Mouse (Mus musculus) neural tube, embryonic 14.5 days (tissue): Measurements from ENCODE around the gene Iqcd. TPM values are rescaled to one million over a fixed set of nuclear protein-coding genes. Genes with fewer than 3 reads are reported as not detected.

Source experiments
- ATAC-seq: fragments of 200-750 bp; cut with Nextera tagmentation; 2 replicates; pipeline ENCODE4 v1.8.0; 2017; ENCODE audit warnings: low read depth, mild to moderate bottlenecking, moderate TSS enrichment, moderate library complexity
- H3K27ac ChIP-seq: fragments of 300-500 bp; sonication (generic); 2 replicates; pipeline ENCODE4 v1.5.1; 2014; ENCODE audit warnings: low read depth, mild to moderate bottlenecking, control low read depth, low read length, moderate library complexity, mixed read lengths
- H3K27me3 ChIP-seq: fragments of 300-500 bp; sonication (generic); 2 replicates; pipeline ENCODE4 v1.6.1; 2014; ENCODE audit warnings: low read length; ENCODE audit not compliant: control insufficient read depth, insufficient read depth
- H3K36me3 ChIP-seq: fragments of 300-500 bp; sonication (generic); 2 replicates; pipeline ENCODE4 v1.6.1; 2014; ENCODE audit warnings: low read length, mixed read lengths; ENCODE audit not compliant: control insufficient read depth, insufficient read depth
- H3K4me1 ChIP-seq: fragments of 300-500 bp; sonication (generic); 2 replicates; pipeline ENCODE4 v1.6.1; 2014; ENCODE audit warnings: low read length; ENCODE audit not compliant: control insufficient read depth, insufficient read depth
- H3K4me2 ChIP-seq: fragments of 300-500 bp; sonication (generic); 2 replicates; pipeline ENCODE4 v1.6.1; 2014; ENCODE audit warnings: mild to moderate bottlenecking, low read depth, low read length, control low read depth
- H3K4me3 ChIP-seq: fragments of 300-500 bp; sonication (generic); 2 replicates; pipeline ENCODE4 v1.5.1; 2014; ENCODE audit warnings: low read depth, low read length, control low read depth, mixed read lengths
- H3K9ac ChIP-seq: fragments of 300-500 bp; sonication (generic); replicated peaks from 2 replicates; pipeline ENCODE4 v1.6.1; 2014; ENCODE audit warnings: low read depth, mild to moderate bottlenecking, control low read depth, low read length, mixed read lengths
- H3K9me3 ChIP-seq: fragments of 300-500 bp; sonication (generic); 2 replicates; pipeline ENCODE4 v1.6.1; 2016; ENCODE audit warnings: low read length; ENCODE audit not compliant: control insufficient read depth
- WGBS: fragments of 180-500 bp; shearing (Covaris S2); extraction: QIAGEN DNeasy Blood & Tissue Kit; methylation state at CpG from one replicate; pipeline ENCODE4 v1.1.7; 2014; 5-methylcytosine and 5-hydroxymethylcytosine counted together
- polyA plus RNA-seq: library from polyadenylated mRNA; unstranded; fragments of >200 nt; fragmentation: Nextera tagmentation; extraction: Ambion mirVana; gene quantifications from 2 replicates; pipeline ENCODE4 v1.2.1, GENCODE M21; 2014

Gene Iqcd
- polyA plus RNA-seq, 1 experiment from 2014 or later = 1.3 TPM

DNA sequence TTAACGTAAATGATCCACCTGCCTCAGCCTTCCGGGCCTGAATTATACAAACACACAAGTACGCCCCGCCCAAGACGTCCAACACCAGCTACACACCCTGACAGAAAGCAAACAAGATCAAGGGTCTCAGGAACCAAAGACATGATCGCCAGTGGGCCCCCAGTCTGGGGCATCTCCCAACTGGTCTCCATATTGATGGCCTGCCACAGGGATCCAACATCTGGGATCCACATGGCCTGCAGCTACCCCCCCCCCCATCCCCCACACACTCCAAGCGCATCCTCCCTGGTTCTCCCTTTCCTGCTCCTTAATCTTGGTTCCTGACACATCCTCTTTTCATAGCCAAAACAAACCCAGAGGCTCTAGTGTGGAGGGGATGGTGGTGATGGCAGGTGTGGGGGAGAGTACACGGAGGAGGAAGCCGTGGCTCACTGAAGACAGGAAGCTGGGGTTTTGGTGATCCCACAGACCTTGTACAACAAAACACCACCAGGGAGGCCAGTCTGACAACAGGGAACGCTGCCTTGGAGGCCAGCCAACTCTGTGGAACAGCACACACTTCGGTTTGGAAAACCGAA is 10.2 kb upstream of the Iqcd start:
- ATAC-seq = no peak
- Histone ChIP-seq H3K36me3 (peaks cover 2% of the 10 kb centered on the region; the same call in 1 of the 2 replicates), H3K4me2 (no peak overlapping the region), H3K4me1 (peaks cover 29% of the 10 kb centered on the region), H3K4me3 (no peak overlapping the region), H3K9me3 (no peaks in the 10 kb centered on the region), H3K27me3 (no peaks in the 10 kb centered on the region), H3K9ac (no peak overlapping the region), H3K27ac (peak overlapping the region; percentile 52)
- 47% methylated on average over 12 of the region's 12 CpGs for WGBS

DNA sequence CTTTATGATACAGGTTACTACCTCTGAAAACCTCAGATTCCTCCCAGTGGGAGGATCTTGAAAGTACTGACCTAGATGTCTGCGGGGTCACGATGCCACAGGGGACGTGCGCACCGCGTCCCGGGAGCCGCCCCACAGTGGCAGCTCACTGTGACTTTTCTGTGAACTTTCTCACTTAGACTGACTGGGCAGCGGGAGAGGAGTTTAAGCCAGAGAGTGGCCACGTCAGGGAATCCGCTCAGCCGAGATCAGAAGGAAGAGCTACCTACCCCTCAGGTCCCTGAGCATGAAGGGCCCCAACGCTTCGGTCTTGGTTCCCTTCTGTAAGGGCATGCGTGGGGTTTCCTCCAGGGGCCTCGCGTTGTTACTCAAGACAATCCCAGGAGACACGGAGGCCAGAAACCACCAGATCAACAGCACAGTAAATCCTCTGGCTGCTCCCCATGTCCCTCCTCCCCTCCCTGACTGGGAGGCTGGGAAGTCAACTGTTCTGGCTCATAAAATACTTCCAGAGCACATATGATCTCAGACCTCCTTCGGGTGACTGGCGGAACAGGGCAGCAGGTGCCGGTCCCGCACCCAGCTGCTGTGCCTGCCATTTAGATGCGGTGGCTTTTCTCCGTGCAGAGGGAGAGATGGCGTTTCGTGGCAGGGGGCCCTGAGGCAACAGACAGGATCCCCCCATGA is 9.5 kb upstream of the Iqcd start:
- Histone ChIP-seq H3K4me1 (peaks cover 29% of the 10 kb centered on the region), H3K27ac (peak overlapping the region; percentile 52), H3K9ac (0 out of 2 replicates have a peak overlapping the region, but pooled peaks have one; percentile 17), H3K36me3 (peaks cover 3% of the 10 kb centered on the region; the same call in 1 of the 2 replicates), H3K9me3 (no peaks in the 10 kb centered on the region), H3K27me3 (no peaks in the 10 kb centered on the region), H3K4me2 (peak overlapping the region; percentile 17), H3K4me3 (no peak overlapping the region)
- 34% methylated on average over 26 of the region's 26 CpGs for WGBS
- peak; percentile 64 for ATAC-seq

DNA sequence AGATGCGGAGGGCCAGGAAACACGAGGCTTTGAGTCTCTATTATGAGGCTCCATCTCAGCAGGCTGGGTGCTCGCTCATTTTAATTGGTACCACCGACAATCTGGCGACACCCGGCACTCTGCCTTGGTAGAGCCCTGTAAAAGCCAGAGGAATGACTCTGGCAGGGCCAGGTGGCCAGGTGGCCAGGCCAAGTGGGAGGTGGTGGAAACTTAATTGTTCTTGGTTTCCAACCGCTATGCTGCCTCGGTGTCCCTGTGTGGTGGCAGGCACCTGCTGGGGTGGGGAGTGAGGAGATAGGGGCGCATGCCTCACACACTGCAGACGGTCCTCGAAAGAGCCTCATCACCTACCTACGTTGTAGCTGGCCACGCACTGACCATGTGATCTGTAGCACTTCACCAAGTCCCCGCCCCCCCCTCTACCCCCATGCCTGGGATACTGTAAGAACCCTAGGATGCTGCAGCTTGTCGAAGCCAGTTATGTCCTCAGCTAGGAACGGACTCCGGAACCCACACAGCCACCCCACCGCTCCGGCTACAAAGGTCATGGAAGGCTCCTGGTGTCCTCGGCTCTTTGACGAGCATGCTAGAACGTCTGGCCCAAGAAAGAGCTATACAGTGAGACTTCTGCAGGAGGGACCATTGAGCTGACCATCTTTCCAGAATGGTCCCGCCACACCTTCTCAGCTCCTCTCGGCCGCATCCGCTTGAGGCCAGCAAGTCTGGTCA is 8.8 kb upstream of the Iqcd start:
- peaks cover 3% of the 10 kb centered on the region; the same call in 1 of the 2 replicates for H3K36me3 ChIP-seq
- no peak; the same call in 1 of the 2 replicates for ATAC-seq
- H3K9ac ChIP-seq = 0 out of 2 replicates have a peak overlapping the region, but pooled peaks have one; percentile 17
- peak overlapping the region; percentile 52 for H3K27ac ChIP-seq
- no peaks in the 10 kb centered on the region for H3K9me3 ChIP-seq
- no peaks in the 10 kb centered on the region for H3K27me3 ChIP-seq
- WGBS = 63% methylated on average over 26 of the region's 26 CpGs
- H3K4me3 ChIP-seq = no peak overlapping the region
- H3K4me1 ChIP-seq = peaks cover 29% of the 10 kb centered on the region
- peak overlapping the region; percentile 17 for H3K4me2 ChIP-seq

- no peak overlapping the region for H3K27ac ChIP-seq
- H3K4me1 ChIP-seq = peaks cover 29% of the 10 kb centered on the region
- peaks cover 3% of the 10 kb centered on the region; the same call in 1 of the 2 replicates for H3K36me3 ChIP-seq
- H3K9me3 ChIP-seq = no peaks in the 10 kb centered on the region
- H3K9ac ChIP-seq = no peak overlapping the region
- no peak overlapping the region for H3K4me3 ChIP-seq
- no peak overlapping the region for H3K4me2 ChIP-seq
- ATAC-seq = no peak
- 87% methylated on average over 9 of the region's 9 CpGs for WGBS
- H3K27me3 ChIP-seq = no peaks in the 10 kb centered on the region
Observed at GRCm38 (mm10) chr5:120582002-120582401, 6.8 kb upstream of the Iqcd start.

DNA sequence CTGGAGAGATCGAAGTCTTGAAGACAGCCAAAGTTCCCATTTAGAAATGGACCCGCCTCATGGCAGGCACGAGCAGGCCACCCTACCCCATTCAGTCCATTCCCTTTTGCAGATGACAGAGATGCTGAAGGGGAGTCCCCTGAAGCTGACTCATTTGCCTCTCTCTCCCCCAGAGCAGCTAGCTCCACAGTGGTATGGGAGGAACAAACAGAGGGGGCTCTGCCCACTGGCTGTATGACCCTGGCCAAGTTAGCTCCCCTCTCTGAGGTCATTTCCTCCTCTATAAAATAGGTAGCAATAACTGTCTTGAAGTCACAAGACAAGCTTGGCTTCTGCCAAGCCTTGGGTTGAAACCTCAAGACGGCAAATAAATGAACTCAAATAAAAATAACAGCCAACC is 5.3 kb upstream of the Iqcd start:
- Histone ChIP-seq H3K27ac (no peak overlapping the region), H3K36me3 (peaks cover 3% of the 10 kb centered on the region; the same call in 1 of the 2 replicates), H3K27me3 (no peaks in the 10 kb centered on the region), H3K9me3 (no peaks in the 10 kb centered on the region), H3K9ac (no peak overlapping the region), H3K4me2 (no peak overlapping the region), H3K4me3 (no peak overlapping the region), H3K4me1 (peaks cover 30% of the 10 kb centered on the region)
- 92% methylated on average over 4 of the region's 4 CpGs for WGBS
- ATAC-seq = no peak

- H3K9me3 ChIP-seq = no peaks in the 10 kb centered on the region
- no peak overlapping the region for H3K27ac ChIP-seq
- no peak overlapping the region for H3K9ac ChIP-seq
- peak overlapping the region; percentile 11; the same call in 1 of the 2 replicates for H3K4me2 ChIP-seq
- no peaks in the 10 kb centered on the region for H3K27me3 ChIP-seq
- WGBS = 35% methylated on average over 15 of the region's 15 CpGs
- H3K36me3 ChIP-seq = peaks cover 3% of the 10 kb centered on the region; the same call in 1 of the 2 replicates
- peaks cover 20% of the 10 kb centered on the region for H3K4me1 ChIP-seq
- no peak overlapping the region for H3K4me3 ChIP-seq
- no peak for ATAC-seq
Observed at GRCm38 (mm10) chr5:120584968-120585367, 3.8 kb upstream of the Iqcd start.

DNA sequence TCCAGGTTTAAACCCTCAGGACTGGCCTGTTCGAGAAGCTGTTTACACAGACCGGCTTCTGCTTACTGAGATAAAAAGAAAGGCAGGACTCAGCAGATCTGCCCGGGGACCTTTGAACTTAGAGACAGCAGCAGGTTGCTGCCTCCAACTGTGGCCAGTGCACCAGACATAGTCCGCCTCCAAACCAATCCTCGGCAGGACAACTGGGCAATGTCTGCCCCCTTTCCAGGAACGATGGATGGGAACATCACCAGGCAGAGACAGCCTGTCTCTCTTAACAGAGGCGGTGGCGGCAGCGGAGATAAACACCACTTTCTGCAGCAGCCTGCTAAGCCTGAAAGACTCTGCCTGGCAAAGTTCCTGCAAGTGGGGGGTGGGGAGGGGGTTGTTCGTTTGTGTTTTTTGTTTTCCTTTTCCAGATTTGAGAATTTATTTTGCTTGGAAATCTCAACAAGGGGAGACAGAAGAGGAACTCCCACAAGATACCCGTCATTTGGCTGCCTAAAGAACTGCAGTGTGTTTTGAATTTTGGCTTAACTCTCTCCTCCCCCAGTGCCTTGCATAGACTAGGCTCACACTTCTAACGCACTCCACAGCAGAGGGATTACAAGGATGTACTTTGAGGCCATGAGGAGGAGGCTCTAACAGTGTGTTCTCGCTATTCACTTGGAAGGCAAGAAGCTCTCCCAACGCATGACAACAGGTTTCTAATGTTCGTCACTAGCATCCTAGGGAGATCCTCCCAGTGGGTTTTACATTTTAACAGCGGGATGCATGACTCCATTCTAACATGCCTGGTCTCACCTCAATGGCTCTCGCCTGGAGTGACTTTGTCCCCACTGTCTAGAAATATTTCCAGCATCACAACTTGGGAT is 1.8 kb upstream of the Iqcd start:
- no peaks in the 10 kb centered on the region for H3K9me3 ChIP-seq
- H3K36me3 ChIP-seq = peaks cover 3% of the 10 kb centered on the region; the same call in 1 of the 2 replicates
- H3K27me3 ChIP-seq = no peaks in the 10 kb centered on the region
- H3K4me3 ChIP-seq = peak overlapping the region; percentile 57
- H3K4me1 ChIP-seq = peaks cover 16% of the 10 kb centered on the region
- peak overlapping the region; percentile 82; the same call in 1 of the 2 replicates for H3K9ac ChIP-seq
- 17% methylated on average over 17 of the region's 17 CpGs for WGBS
- peak overlapping the region; percentile 45 for H3K27ac ChIP-seq
- peak overlapping the region; percentile 97 for H3K4me2 ChIP-seq
- no peak for ATAC-seq

GRCm38 (mm10) chr5:120587616-120587926 is 1.2 kb upstream of the Iqcd start:
- H3K4me2 ChIP-seq = peak overlapping the region; percentile 97
- H3K27ac ChIP-seq = peak overlapping the region; percentile 45
- no peaks in the 10 kb centered on the region for H3K27me3 ChIP-seq
- H3K9me3 ChIP-seq = no peaks in the 10 kb centered on the region
- ATAC-seq = no peak
- H3K9ac ChIP-seq = peak overlapping the region; percentile 82
- peaks cover 3% of the 10 kb centered on the region; the same call in 1 of the 2 replicates for H3K36me3 ChIP-seq
- 34% methylated on average over 9 of the region's 9 CpGs for WGBS
- H3K4me1 ChIP-seq = peaks cover 16% of the 10 kb centered on the region
- H3K4me3 ChIP-seq = peak overlapping the region; percentile 57
